Mouse (Mus musculus): ENCODE measurements at regions not wholly inside any gene's neighbourhood (a gene's known extent, or its start where the extent isn't known, plus 50 kb on each side); places are given as distances from the start of the nearest gene placed in this dataset.
"Not testable (repeated sequence)": the region's sequence is repeated elsewhere in the genome, so short reads cannot be mapped to it uniquely, and the experiment has no call there.

DNA sequence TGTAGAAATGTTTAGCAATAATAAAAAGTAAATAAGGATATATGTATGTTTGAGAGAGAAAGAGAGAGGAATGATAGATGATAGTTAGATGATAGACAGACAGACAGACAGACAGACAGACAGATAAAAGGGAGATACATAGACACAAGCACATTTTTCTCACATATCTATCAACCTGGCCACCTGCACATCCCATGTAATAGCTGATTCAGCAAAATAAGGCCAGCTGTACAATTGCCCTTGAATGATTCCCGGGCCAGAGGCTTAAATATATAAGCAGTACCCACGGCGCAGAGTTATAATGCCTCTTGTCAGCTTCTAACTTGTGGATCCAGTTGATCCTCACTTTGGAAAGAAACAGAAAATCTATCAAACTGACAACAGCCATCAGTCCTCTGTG, 178.5 kb downstream of the Tmem114 start:
- no peak for DNase-seq (ENCODE audit: low read depth, low spot score)

DNA sequence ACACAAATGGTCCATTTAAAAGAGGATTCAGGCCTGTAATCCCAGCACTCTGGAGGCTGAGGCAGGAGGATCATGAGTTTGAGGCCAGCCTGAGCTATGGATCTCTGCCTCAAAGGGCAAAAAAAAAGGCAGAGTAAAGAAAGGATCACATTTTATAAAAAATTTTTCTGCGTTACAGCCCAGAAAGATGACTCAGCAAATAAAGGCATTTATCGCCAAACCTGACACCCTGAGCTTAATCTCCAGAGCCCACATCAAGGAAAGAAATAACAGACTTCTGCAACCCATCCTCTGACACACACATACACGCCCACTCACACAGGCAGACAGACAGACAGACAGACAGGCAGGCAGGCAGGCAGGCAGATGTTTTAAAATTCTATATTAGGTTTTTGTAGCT, 179.3 kb downstream of the Tmem114 start:
- no peak for DNase-seq (ENCODE audit: low read depth, low spot score)

DNA sequence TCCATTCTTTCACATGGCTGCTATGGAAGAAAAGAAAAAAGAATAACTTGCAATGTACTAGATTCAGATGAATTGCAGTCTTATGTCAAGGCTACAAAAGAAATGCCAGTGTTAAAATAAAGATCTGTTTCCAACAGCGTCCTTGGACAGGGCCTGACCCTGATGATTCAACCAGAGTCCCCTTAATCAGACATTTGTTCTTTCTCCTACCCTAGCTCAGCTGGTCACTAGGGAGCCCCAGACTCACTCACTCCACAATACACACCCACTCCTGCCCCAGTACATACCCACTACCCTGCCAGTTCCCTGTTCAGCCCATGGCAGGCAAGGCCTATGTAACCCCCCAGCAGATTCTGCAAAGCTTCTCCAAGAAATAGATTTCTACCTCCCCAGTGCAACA, 190.6 kb downstream of the Tmem114 start:
- DNase-seq (ENCODE audit: low read depth, low spot score) = no peak

DNA sequence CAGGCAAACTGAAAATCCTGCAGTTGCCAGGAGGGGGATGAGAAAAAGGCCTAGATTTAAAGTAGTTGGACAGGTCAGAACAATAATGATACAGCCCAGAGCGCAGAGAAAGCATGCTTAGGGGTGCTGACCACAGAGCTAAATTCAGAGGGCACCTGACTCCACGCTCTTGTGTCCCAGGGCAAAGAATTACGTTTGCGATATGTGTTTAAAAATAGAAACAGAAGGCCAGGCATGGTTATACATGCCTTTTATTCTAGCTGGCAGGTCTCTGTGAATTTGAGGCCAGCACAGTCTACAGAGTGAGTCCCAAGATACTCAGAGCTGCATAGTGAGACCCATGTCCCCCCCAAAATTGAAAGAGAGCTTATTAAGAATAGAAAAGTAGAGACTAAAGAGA, 192.9 kb downstream of the Tmem114 start:
- peak; percentile 6 for DNase-seq (ENCODE audit: low read depth, low spot score)

DNA sequence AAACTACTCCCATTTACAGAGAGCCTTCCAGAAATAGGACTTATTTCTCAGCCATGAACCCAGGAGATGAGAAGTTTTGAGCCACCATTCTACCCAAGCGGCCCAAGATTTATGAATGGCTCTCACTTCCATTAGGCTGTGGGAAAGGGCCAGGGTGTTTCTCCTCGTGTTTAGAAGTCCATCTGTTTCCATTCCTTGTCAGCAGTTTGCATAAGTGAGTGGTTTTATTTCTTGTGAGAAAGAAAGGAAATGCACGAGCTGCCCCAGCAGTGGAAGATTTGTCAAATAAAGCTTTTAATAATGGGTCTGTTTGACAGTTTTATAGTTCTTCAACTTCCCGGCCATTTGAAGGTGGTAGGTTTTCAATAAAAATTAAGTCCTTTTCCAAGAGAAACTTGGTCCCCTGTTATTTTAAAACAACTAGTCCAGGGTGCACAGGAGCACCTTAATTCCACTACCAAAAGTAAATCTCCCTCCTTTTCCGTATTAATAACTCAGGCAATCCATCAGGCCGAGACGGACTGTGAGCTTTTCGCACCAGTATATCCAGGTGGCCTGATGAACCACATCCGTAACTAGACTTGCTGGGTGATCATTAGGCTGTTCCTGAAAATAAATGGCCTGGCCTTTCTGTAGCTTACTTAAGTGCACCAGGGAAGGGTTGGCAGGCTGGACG, 201.2 kb downstream of the Tmem114 start:
- no peak for DNase-seq (ENCODE audit: low read depth, low spot score)

DNA sequence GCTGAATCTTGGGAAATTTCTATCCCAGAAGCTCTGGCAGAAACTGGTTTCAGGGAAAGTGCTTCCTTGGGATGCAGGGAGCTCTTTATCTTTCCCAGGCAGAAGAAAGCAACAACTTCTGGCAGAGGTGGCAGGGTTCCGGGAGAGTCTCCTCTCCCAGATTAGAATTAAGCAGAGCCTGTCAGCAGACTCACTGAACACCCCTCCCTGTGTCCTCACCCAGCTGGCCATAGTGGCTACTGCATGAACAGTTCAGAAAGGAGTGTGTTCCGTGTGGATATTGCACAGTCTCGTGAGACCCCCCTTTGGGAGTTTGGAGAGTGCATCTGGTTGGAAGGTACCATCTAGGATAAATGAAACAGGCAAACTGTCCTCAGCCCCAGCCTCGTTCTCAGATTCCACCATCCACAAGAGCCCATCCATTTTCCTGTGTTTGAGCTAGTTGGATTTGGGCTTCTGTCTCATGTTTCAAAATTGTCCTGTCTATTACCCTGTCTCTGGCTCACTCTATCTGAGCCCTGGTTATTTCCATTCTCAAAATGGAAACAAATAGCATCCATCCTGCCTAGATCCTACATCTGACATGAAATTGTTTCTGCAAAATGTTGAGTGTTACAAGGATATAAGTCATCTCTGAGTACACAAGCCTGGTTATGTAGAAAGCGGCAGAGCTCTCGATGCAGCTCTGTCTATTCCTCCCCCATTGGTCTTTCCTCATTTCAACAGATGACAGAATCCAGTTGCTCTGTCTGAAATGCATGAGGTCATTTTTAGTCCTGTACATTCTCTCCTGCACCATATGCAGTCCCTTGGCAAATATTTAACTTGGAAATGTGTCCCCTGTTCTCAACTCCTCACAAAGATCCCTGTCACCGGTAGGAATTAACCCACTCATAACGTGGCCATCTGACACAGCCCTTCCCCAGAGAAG, 216.4 kb downstream of the Tmem114 start:
- DNase-seq (ENCODE audit: low read depth, low spot score) = peak; percentile 63

DNA sequence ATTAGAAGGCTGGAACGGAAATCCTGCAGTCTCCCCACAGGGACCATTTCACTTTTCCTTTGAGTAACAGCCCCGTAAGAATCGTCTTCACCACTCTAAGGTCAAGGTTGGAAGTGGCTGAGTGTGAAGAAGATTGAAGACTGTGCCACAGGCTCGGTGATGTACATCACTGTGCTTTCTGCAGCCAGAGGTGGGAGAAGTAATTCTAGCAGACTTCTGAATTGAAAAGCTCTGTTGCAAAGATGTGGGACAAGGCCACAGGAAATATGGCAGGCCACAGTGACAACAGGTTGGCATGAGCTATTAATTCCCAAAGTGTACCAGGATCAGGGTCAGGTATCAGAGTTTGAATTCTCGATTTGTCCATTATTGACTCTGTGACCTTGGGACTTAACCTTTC, 219.9 kb downstream of the Tmem114 start:
- DNase-seq (ENCODE audit: low read depth, low spot score) = no peak

DNA sequence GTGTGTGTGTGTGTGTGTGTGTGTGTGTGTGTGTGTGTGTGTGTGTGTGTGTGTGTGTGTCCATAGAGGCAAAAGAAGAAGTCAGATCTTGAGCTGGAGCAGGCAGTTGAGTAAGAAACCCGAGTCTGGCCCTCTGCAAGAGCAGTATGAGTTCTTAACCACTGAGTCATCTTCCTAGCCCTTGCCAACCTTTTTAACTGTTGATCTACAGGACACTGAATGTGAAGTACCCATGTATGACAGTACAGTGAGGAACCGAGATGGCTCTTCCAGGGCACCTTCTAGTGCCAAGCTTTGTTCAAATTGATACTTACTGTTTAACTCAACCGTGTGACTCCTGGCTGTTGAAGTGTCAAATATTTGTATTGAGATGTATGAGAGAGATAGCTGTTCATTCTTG, 223.6 kb downstream of the Tmem114 start:
- no peak for DNase-seq (ENCODE audit: low read depth, low spot score)

DNA sequence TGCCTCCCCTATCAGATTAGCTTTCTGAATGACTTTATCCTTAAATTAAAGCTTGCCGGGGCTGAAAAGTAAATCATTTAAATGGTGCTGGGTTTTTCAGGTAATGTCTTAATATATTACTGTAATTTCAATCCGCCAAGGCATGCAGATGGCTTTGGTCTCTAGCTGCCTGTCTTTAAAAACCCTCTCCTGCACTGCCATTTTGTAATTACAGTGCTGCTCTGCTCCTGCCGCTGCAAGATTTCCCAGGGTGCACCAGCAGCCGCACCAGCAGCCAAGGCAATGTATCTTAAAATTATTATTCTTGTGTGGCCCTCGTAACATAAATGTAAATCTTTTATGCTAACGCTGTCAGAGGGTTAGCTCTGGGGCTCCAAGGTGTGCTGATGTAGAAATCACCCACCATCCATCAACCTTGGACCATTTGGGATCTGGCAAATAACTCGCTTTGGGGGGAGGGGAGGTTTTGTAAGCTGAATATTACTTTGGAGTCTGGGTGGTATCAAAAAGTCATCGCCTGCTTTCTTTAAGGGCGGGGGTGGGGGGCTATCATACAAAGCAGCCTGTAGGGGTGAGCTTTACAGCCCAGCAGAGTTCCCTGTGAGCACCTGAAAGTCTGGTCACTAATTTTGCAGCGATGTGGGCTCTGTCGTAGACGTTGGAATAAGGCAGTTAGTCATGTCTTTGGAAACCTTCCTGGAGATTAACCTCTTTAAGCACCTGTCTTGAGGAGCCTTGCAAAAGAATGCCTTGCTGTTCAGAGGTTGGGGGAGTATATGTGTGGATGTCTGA, 226.0 kb downstream of the Tmem114 start:
- no peak for DNase-seq (ENCODE audit: low read depth, low spot score)

DNA sequence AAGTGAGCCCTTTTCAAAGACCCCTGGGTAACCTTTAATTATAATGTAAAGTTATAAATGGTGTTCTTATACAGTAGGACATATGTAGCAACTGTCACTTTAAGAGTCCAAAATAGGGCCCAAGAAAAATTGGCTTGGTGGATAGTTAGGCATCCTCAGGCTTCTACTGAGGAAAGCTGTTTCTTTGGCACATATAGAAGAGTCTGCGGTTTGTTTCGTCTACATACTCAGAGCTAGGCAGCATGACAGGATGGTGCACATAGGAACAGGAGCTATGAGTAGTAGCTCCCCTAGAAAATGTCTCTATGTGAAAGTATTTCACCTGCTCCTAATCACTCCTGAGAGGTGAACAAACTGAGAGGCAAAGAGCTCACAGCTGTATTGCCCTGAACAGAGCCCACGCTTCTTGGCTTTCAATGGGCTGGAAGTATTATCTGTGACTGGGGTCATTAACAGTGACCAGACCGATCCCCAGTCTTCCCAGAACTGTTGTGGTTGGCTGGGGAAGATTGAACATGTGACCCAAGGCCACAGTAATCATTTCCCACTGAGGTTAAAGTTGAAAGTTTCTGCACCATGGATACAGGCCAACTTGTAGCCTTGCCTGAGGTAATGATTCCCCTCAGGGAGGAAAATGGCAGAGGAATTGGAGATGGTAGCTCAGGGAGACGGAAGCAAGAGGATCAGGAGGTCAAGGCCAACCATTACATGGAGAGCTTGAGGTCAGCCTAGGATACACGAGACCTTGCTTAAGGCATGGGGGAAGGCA, 235.3 kb downstream of the Tmem114 start:
- peak; percentile 13 for DNase-seq (ENCODE audit: low read depth, low spot score)

DNA sequence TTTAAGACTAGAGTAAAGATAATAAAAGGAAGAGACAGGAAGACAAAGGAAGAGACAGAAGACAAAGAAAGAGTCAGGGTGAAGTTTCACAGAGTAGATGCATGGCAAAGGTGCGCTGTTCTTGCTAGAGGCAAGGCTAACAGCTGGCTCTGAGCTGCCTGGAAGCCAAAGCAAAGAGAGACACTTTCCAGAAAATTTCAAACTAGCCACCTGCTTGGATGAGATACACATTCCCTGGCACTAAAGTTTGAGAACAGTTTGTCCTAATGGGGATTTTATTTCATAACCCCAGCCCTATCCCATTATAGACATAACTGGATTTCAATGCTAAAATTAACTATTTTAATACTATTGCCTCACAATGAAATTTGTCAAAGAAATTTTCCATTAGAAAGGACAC, 235.9 kb downstream of the Tmem114 start:
- peak; percentile 44 for DNase-seq (ENCODE audit: low read depth, low spot score)

DNA sequence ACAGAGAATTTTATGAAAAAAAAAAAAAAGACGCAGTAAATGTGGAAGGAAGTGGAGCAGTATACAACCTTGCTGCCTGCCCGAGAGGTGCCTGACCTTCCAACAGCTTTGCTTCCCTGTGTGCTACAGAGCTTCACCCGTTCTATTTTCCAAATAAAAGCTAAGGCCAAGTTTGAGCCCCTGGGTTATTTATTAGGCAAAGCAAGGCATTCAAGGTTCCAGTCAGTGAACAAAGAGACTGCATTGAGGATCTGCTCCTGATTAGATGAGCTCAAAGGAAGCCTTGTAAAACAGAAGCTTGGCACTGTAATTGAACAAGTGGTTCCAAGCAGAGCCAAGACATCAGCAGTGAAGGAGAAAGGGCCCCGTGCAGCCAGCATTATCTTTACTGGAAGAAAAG, 236.4 kb downstream of the Tmem114 start:
- peak; percentile 23 for DNase-seq (ENCODE audit: low read depth, low spot score)

DNA sequence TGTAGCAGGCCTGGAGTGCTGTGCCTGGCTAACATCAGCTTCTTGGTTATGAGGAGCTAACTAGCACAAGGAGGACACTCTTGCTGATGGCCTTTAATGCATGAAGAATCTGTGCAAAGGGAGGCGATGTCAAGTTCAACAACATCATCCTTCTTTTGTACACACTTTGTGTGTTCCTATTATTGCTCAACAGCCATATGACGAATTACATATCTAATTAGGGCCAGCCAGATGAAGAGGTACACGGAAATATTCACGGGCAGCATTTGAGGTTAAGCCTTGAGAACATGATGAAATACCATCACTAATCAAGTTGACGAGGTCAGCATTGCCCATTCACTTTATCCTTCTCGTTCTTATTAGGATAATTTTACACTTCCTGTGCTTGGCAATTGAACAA, 240.2 kb downstream of the Tmem114 start:
- no peak for DNase-seq (ENCODE audit: low read depth, low spot score)

DNA sequence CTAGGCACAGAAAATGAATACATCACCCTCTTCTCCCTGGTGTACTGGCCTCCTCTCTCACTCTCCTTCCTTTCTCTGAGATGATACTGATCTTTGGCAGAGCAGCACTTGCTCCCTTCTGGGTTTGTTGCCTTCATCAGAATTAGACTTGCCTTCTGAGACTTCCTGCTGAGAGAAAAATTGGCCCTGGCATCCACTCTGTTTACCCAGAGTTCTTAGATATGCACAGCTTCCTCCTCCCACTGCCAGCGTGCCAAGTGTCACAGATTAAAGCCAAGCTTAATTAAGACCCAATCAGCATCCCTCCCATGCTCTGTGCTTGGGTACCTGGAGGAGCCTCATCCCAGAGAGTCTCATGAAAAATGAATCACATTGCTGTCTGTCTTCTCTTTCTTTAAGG, 246.0 kb downstream of the Tmem114 start:
- DNase-seq (ENCODE audit: low read depth, low spot score) = no peak

DNA sequence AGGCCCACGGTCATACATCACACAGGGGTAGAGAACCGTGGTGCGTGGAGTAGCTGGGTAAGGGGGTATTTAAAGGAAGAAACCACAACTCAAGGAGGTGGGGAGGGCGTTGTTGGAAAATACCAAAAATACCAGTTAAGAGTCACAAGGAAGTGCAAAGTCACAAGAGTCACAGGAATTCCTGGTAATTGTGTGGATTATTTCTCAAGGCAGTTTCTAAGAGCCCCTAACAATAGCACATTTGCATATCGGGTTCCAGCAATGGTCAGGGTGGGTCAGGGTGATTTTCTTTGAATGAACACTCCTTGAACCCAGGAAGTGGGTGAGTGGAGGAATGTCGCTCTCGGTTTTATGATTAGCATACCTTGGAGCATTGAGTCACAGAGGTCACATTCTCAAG, 247.7 kb downstream of the Tmem114 start:
- DNase-seq (ENCODE audit: low read depth, low spot score) = not testable (repeated sequence)

DNA sequence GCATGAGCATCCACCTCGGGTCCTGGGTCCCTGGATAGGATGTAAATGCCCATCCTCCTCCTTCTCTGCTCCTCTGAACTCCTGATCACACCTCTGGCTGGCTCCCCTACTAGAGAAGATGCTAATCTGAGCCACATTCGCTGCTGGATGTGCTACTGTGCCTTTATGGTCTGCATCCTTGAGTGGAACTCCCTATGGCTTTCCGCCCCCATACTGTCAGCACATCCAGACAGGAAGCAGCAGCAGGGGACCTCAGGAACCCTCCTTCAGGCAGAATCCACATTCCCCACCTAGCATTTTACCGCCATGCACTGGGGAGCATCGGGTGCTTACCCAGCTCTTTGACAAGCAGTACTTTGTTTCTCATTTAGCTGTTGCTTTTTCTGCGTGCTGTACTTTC, 248.8 kb downstream of the Tmem114 start:
- DNase-seq (ENCODE audit: low read depth, low spot score) = no peak

Measured in skeletal muscle tissue, adult 2 months (tissue).